Mouse (Mus musculus): ENCODE results near the gene Umad1. TPM values are rescaled to one million over a fixed set of nuclear protein-coding genes. Genes with fewer than 3 reads are reported as not detected.

Umad1 gene
- polyA plus RNA-seq, 1 experiment, result 8.3 TPM

- no peak for TF ChIP-seq GATA1 (IDR thresholded peaks at IDR 0.05; ENCODE audit: low read length)
Observed at GRCm38 (mm10) chr6:8419485-8420186, 160.5 kb downstream of the Umad1 start.

GRCm38 (mm10) chr6:8420187-8420503 lies 161.1 kb downstream of the Umad1 start:
- no peak for TF ChIP-seq GATA1 (IDR thresholded peaks at IDR 0.05; ENCODE audit: low read length)

GRCm38 (mm10) chr6:8421421-8421820 lies 162.3 kb downstream of the Umad1 start:
- TF ChIP-seq GATA1 (IDR thresholded peaks at IDR 0.05; ENCODE audit: low read length), result no peak

GRCm38 (mm10) chr6:8421959-8422581 lies 163.0 kb downstream of the Umad1 start:
- no peak for TF ChIP-seq GATA1 (IDR thresholded peaks at IDR 0.05; ENCODE audit: low read length)

GRCm38 (mm10) chr6:8423142-8423541 lies 164.1 kb downstream of the Umad1 start:
- TF ChIP-seq GATA1 (IDR thresholded peaks at IDR 0.05; ENCODE audit: low read length), result peak; percentile 85

- no peak for TF ChIP-seq GATA1 (IDR thresholded peaks at IDR 0.05; ENCODE audit: low read length)
Observed at GRCm38 (mm10) chr6:8427692-8428091, 168.6 kb downstream of the Umad1 start.

- no peak for TF ChIP-seq GATA1 (IDR thresholded peaks at IDR 0.05; ENCODE audit: low read length)
Observed at GRCm38 (mm10) chr6:8430610-8431234, 171.6 kb downstream of the Umad1 start.

- no peak for TF ChIP-seq GATA1 (IDR thresholded peaks at IDR 0.05; ENCODE audit: low read length)
Observed at GRCm38 (mm10) chr6:8433179-8433578, 174.1 kb downstream of the Umad1 start.

GRCm38 (mm10) chr6:8437937-8438336 lies 178.8 kb downstream of the Umad1 start:
- no peak for TF ChIP-seq GATA1 (IDR thresholded peaks at IDR 0.05; ENCODE audit: low read length)

- no peak for TF ChIP-seq GATA1 (IDR thresholded peaks at IDR 0.05; ENCODE audit: low read length)
Observed at GRCm38 (mm10) chr6:8441814-8442213, 182.7 kb downstream of the Umad1 start.

GRCm38 (mm10) chr6:8446786-8447185 lies 187.7 kb downstream of the Umad1 start:
- no peak for TF ChIP-seq GATA1 (IDR thresholded peaks at IDR 0.05; ENCODE audit: low read length)

GRCm38 (mm10) chr6:8455599-8455998 lies 196.5 kb downstream of the Umad1 start:
- no peak for TF ChIP-seq GATA1 (IDR thresholded peaks at IDR 0.05; ENCODE audit: low read length)

GRCm38 (mm10) chr6:8458596-8458995 lies 199.5 kb downstream of the Umad1 start:
- TF ChIP-seq GATA1 (IDR thresholded peaks at IDR 0.05; ENCODE audit: low read length), result no peak

- TF ChIP-seq GATA1 (IDR thresholded peaks at IDR 0.05; ENCODE audit: low read length), result no peak
Observed at GRCm38 (mm10) chr6:8462447-8462846, 203.4 kb downstream of the Umad1 start.

GRCm38 (mm10) chr6:8465388-8465787 lies 206.3 kb downstream of the Umad1 start:
- no peak for TF ChIP-seq GATA1 (IDR thresholded peaks at IDR 0.05; ENCODE audit: low read length)

GRCm38 (mm10) chr6:8465985-8466384 lies 206.9 kb downstream of the Umad1 start:
- no peak for TF ChIP-seq GATA1 (IDR thresholded peaks at IDR 0.05; ENCODE audit: low read length)

Data from G1E-ER4 (cell line).